29 mouse cellular contexts compared by ENCODE assay signal in genomic region chr11:75074543-75074942, GRCm38 (mm10).
DNase-seq lines count a peak whose midpoint lies in the region; ATAC-seq and TF ChIP-seq lines count a peak whose summit lies in the region.
"Had no signal": no experiment of that assay in that cellular context is flagged by ENCODE, and none has a peak within 500 bp of the region (broad histone marks: within the 10 kb centered on the region; RNA-seq: fewer than 3 reads in every experiment).

No protein-coding gene starts in this region.

- intact Hi-C loops in heart, postnatal 36 days (cut with DNase I) = no loop called here

- peaks cover 22% of the 10 kb centered on the region for H3K4me1 ChIP-seq in heart, embryonic 13.5 days
- H3K4me1 ChIP-seq in embryonic facial prominence, embryonic 13.5 days = peaks cover 32% of the 10 kb centered on the region
- peaks cover 32% of the 10 kb centered on the region for H3K4me1 ChIP-seq in limb, embryonic 14.5 days (ENCODE audit: control insufficient read depth, insufficient read depth, low read length)
- no peaks in the 10 kb centered on the region for H3K4me1 ChIP-seq in heart, embryonic 11.5 days (ENCODE audit: control insufficient read depth, insufficient read depth, low read length)
- H3K4me1 ChIP-seq: liver, embryonic 15.5 days; neural tube, embryonic 12.5 days had no signal

- no peak overlapping the region for H3K4me3 ChIP-seq in heart, embryonic 13.5 days
- no peak overlapping the region for H3K4me3 ChIP-seq in embryonic facial prominence, embryonic 13.5 days
- no peak overlapping the region for H3K4me3 ChIP-seq in limb, embryonic 14.5 days (replicated peaks; ENCODE audit: low read length)
- H3K4me3 ChIP-seq in heart, embryonic 11.5 days (ENCODE audit: low read depth, low read length) = no peak overlapping the region
- H3K4me3 ChIP-seq: erythroblast, embryonic 14.5 days; hindbrain, embryonic 10.5 days; hindbrain, embryonic 15.5 days; layer of hippocampus, adult 2 months; liver, embryonic 15.5 days; lung, embryonic 15.5 days; myocyte; neural tube, embryonic 12.5 days had no signal

- no peaks in the 10 kb centered on the region for H3K9me3 ChIP-seq in heart, embryonic 13.5 days
- no peaks in the 10 kb centered on the region for H3K9me3 ChIP-seq in embryonic facial prominence, embryonic 13.5 days
- H3K9me3 ChIP-seq in limb, embryonic 14.5 days (ENCODE audit: control insufficient read depth, low read length) = no peaks in the 10 kb centered on the region
- no peaks in the 10 kb centered on the region for H3K9me3 ChIP-seq in heart, embryonic 11.5 days (replicated peaks; ENCODE audit: control insufficient read depth, low read length)
- H3K9me3 ChIP-seq: hindbrain, embryonic 15.5 days; liver, embryonic 15.5 days; lung, embryonic 15.5 days; neural tube, embryonic 12.5 days had no signal

- 48% methylated on average over 2 of the region's 2 CpGs for WGBS in heart, embryonic 13.5 days
- 18% methylated on average over 2 of the region's 2 CpGs for WGBS in embryonic facial prominence, embryonic 13.5 days
- 15% methylated on average over 2 of the region's 2 CpGs for WGBS in limb, embryonic 14.5 days
- 57% methylated on average over 2 of the region's 2 CpGs for WGBS in heart, embryonic 11.5 days (ENCODE audit: insufficient replicate concordance)

- no peak overlapping the region for H3K9ac ChIP-seq in heart, embryonic 13.5 days
- H3K9ac ChIP-seq in embryonic facial prominence, embryonic 13.5 days = no peak overlapping the region
- no peak overlapping the region for H3K9ac ChIP-seq in limb, embryonic 14.5 days (ENCODE audit: low read depth, low read length, severe bottlenecking)
- no peak overlapping the region for H3K9ac ChIP-seq in heart, embryonic 11.5 days (ENCODE audit: low read depth, low read length)
- H3K9ac ChIP-seq: hindbrain, embryonic 15.5 days; liver, embryonic 15.5 days; lung, embryonic 15.5 days; neural tube, embryonic 12.5 days had no signal

- H3K27me3 ChIP-seq in heart, embryonic 13.5 days (replicated peaks) = no peaks in the 10 kb centered on the region
- no peaks in the 10 kb centered on the region for H3K27me3 ChIP-seq in embryonic facial prominence, embryonic 13.5 days
- no peaks in the 10 kb centered on the region for H3K27me3 ChIP-seq in limb, embryonic 14.5 days (ENCODE audit: control insufficient read depth, insufficient read depth, low read length)
- no peaks in the 10 kb centered on the region for H3K27me3 ChIP-seq in heart, embryonic 11.5 days (ENCODE audit: control insufficient read depth, insufficient read depth, low read length)
- H3K27me3 ChIP-seq: hindbrain, embryonic 15.5 days; liver, embryonic 15.5 days; lung, embryonic 15.5 days; neural tube, embryonic 12.5 days had no signal

- no peak for TF ChIP-seq POLR2A in limb, embryonic 14.5 days (IDR thresholded peaks at IDR 0.05; ENCODE audit: borderline replicate concordance, extremely low read depth, insufficient read depth, insufficient read length)

- 0 out of 2 replicates have a peak overlapping the region, but pooled peaks have one; percentile 50 for H3K27ac ChIP-seq in heart, embryonic 13.5 days (replicated peaks)
- peak overlapping the region; percentile 9; the same call in 1 of the 2 replicates for H3K27ac ChIP-seq in embryonic facial prominence, embryonic 13.5 days
- peak overlapping the region; percentile 87 for H3K27ac ChIP-seq in limb, embryonic 14.5 days (replicated peaks; ENCODE audit: low read depth, low read length)
- no peak overlapping the region for H3K27ac ChIP-seq in heart, embryonic 11.5 days (ENCODE audit: low read depth, low read length)
- H3K27ac ChIP-seq: hindbrain, embryonic 10.5 days; hindbrain, embryonic 15.5 days; liver, embryonic 15.5 days; lung, embryonic 15.5 days; neural tube, embryonic 12.5 days had no signal

- no peak for DNase-seq in heart, postnatal 36 days
- DNase-seq in hindlimb bud, embryonic 11.5 days (ENCODE audit: extremely low spot score, low read depth, low spot score) = peak; percentile 47
- peak; percentile 38 for DNase-seq in limb, embryonic 14.5 days (ENCODE audit: low spot score)
- DNase-seq in MN1 (ENCODE audit: low spot score) = no peak
- DNase-seq in lung, postnatal 10 days = no peak
- DNase-seq: adrenal gland, postnatal 10 days; cerebellum, adult 8-10 months; cerebellum, postnatal 25 days; gastrocnemius, postnatal 10 days; kidney, adult 18-20 months; kidney, postnatal 36 days; lung, postnatal 36 days; thymus, adult 2 months; thymus, postnatal 36 days had no signal

- no peak for ATAC-seq in heart, embryonic 13.5 days (ENCODE audit: extremely low read depth, insufficient number of reproducible peaks, low FRiP score, low TSS enrichment)
- ATAC-seq in embryonic facial prominence, embryonic 13.5 days (ENCODE audit: insufficient number of reproducible peaks, insufficient read depth, low FRiP score, low TSS enrichment, low read depth) = no peak
- ATAC-seq in limb, embryonic 14.5 days (ENCODE audit: low FRiP score, low read depth) = peak; percentile 42; the same call in 1 of the 2 replicates
- no peak for ATAC-seq in heart, embryonic 11.5 days (replicated peaks; ENCODE audit: insufficient number of reproducible peaks, low FRiP score, low TSS enrichment)
- ATAC-seq: CD4-positive, CD25-positive, alpha-beta regulatory T cell, adult 4 months; forebrain, embryonic 16.5 days; midbrain, embryonic 16.5 days had no signal

- peaks cover 8% of the 10 kb centered on the region for H3K36me3 ChIP-seq in heart, embryonic 13.5 days
- H3K36me3 ChIP-seq in embryonic facial prominence, embryonic 13.5 days = no peaks in the 10 kb centered on the region
- H3K36me3 ChIP-seq in limb, embryonic 14.5 days (ENCODE audit: control insufficient read depth, insufficient read depth, low read length) = peaks cover 2% of the 10 kb centered on the region; the same call in 1 of the 2 replicates
- no peaks in the 10 kb centered on the region; the same call in 1 of the 2 replicates for H3K36me3 ChIP-seq in heart, embryonic 11.5 days (ENCODE audit: control insufficient read depth, insufficient read depth, low read length)
- H3K36me3 ChIP-seq: hindbrain, embryonic 15.5 days; lung, embryonic 15.5 days had no signal

- no peak overlapping the region for H3K4me2 ChIP-seq in heart, embryonic 13.5 days
- no peak overlapping the region for H3K4me2 ChIP-seq in embryonic facial prominence, embryonic 13.5 days
- H3K4me2 ChIP-seq in limb, embryonic 14.5 days (replicated peaks; ENCODE audit: low read depth, low read length, severe bottlenecking) = no peak overlapping the region; the same call in 1 of the 2 replicates
- no peak overlapping the region for H3K4me2 ChIP-seq in heart, embryonic 11.5 days
- H3K4me2 ChIP-seq: hindbrain, embryonic 15.5 days; liver, embryonic 15.5 days; lung, embryonic 15.5 days; midbrain, embryonic 11.5 days; neural tube, embryonic 12.5 days had no signal

Comparison
In these comparisons a context has a peak if more than half of its experiments do, and no peak if none do; other contexts are left out.
1. DNase-seq: peak in hindlimb bud, embryonic 11.5 days (single experiment) and limb, embryonic 14.5 days (single experiment); none in heart, postnatal 36 days (0 of 2), MN1 (single experiment) and lung, postnatal 10 days (single experiment).